Comparison of ENCODE assay signal across 22 mouse cellular contexts in the genomic region with DNA sequence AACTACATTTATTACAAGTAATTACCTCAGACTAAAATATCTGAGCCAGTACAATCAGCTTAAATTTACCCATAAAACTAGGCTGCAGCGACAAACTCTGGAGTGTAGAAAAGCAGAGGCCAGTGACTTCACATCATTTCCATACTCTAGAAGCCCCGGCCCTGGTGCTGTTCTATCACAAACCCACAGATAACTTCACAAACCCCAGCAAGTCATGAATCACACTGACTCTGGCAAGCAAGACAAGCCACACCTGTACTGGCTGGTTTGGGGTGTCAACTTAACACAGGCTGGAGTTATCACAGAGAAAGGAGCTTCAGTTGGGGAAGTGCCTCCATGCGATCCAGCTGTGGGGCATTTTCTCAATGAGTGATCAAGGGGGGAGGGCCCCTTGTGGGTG.
"Had no signal": no experiment of that assay in that cellular context is flagged by ENCODE, and none has a peak within 500 bp of the region (broad histone marks: within the 10 kb centered on the region; RNA-seq: fewer than 3 reads in every experiment).

No protein-coding gene starts in this region.

- H3K4me3 ChIP-seq: intestine, embryonic 15.5 days; kidney, embryonic 15.5 days; left cerebral cortex, adult 2 months; limb, embryonic 10.5 days; limb, embryonic 13.5 days; lung, embryonic 15.5 days; midbrain, embryonic 12.5 days; midbrain, embryonic 15.5 days; neural tube, embryonic 13.5 days; stomach, embryonic 15.5 days had no signal

- H3K27me3 ChIP-seq: intestine, embryonic 15.5 days; kidney, embryonic 15.5 days; limb, embryonic 13.5 days; lung, embryonic 15.5 days; midbrain, embryonic 15.5 days; neural tube, embryonic 13.5 days; stomach, embryonic 15.5 days had no signal

- H3K4me2 ChIP-seq: intestine, embryonic 15.5 days; kidney, embryonic 15.5 days; limb, embryonic 13.5 days; lung, embryonic 15.5 days; midbrain, embryonic 12.5 days; midbrain, embryonic 15.5 days; neural tube, embryonic 13.5 days; stomach, embryonic 15.5 days had no signal

- ATAC-seq: intestine, embryonic 15.5 days; midbrain, embryonic 15.5 days had no signal

- H3K9ac ChIP-seq: intestine, embryonic 15.5 days; kidney, embryonic 15.5 days; limb, embryonic 13.5 days; lung, embryonic 15.5 days; midbrain, embryonic 12.5 days; midbrain, embryonic 15.5 days; neural tube, embryonic 13.5 days; stomach, embryonic 15.5 days had no signal

- H3K27ac ChIP-seq: intestine, embryonic 15.5 days; kidney, embryonic 15.5 days; left cerebral cortex, adult 2 months; limb, embryonic 10.5 days; limb, embryonic 13.5 days; lung, embryonic 15.5 days; midbrain, embryonic 12.5 days; midbrain, embryonic 15.5 days; neural tube, embryonic 13.5 days; stomach, embryonic 15.5 days had no signal

- H3K9me3 ChIP-seq: intestine, embryonic 15.5 days; kidney, embryonic 15.5 days; limb, embryonic 10.5 days; limb, embryonic 13.5 days; lung, embryonic 15.5 days; midbrain, embryonic 12.5 days; midbrain, embryonic 15.5 days; neural tube, embryonic 13.5 days; stomach, embryonic 15.5 days had no signal

- DNase-seq: kidney, adult 11 months; kidney, adult 8-10 months; kidney, postnatal 10 days; kidney, postnatal 36 days; layer of hippocampus, postnatal 36 days; lung, adult 18-20 months; lung, postnatal 10 days; lung, postnatal 36 days; retina, postnatal 1 day; right cerebral cortex, postnatal 25 days; spleen, adult 18-20 months; thymus, postnatal 36 days had no signal

- H3K4me1 ChIP-seq: intestine, embryonic 15.5 days; kidney, embryonic 15.5 days; lung, embryonic 15.5 days; midbrain, embryonic 12.5 days; midbrain, embryonic 15.5 days; neural tube, embryonic 13.5 days; stomach, embryonic 15.5 days had no signal

- H3K36me3 ChIP-seq: intestine, embryonic 15.5 days; kidney, embryonic 15.5 days; limb, embryonic 10.5 days; limb, embryonic 13.5 days; midbrain, embryonic 12.5 days; midbrain, embryonic 15.5 days; neural tube, embryonic 13.5 days; stomach, embryonic 15.5 days had no signal
